Mouse (Mus musculus) erythroblast, embryonic 14.5 days (primary cell): ENCODE results near the gene Gm45261. TPM values are rescaled to one million over a fixed set of nuclear protein-coding genes. Genes with fewer than 3 reads are reported as not detected.

Source experiments
- H3K27me3 ChIP-seq: 2 replicates; pipeline ENCODE4 v1.6.1; 2012; ENCODE audit warnings: inconsistent platforms; ENCODE audit not compliant: control insufficient read depth
- H3K36me3 ChIP-seq: 2 replicates; pipeline ENCODE4 v1.6.1; 2012; ENCODE audit warnings: mild to moderate bottlenecking, inconsistent platforms; ENCODE audit not compliant: control insufficient read depth
- H3K4me1 ChIP-seq: 2 replicates; pipeline ENCODE4 v1.6.1; 2012; ENCODE audit warnings: inconsistent platforms; ENCODE audit not compliant: control insufficient read depth
- H3K4me3 ChIP-seq: replicated peaks from 2 replicates; pipeline ENCODE3; 2012; ENCODE audit warnings: moderate library complexity, mild to moderate bottlenecking, inconsistent platforms
- H3K9me3 ChIP-seq: 2 replicates; pipeline ENCODE4 v1.6.1; 2012; ENCODE audit warnings: low read length, inconsistent platforms, mixed read lengths; ENCODE audit not compliant: control insufficient read depth
- GATA1 ChIP-seq: IDR thresholded peaks from 2 replicates; pipeline ENCODE4 v1.6.1; 2012; ENCODE audit warnings: low read length, inconsistent platforms, mixed read lengths
- TAL1 ChIP-seq: IDR thresholded peaks from 3 replicates; pipeline ENCODE4 v1.6.1; 2012; ENCODE audit warnings: low read length, inconsistent platforms, mixed read lengths
- polyA plus RNA-seq: library from polyadenylated mRNA; stranded (reverse); fragments of >175 nt; gene quantifications from 2 replicates; pipeline ENCODE4 v1.2.3, GENCODE M21; 2012

The Gm45261 gene
- polyA plus RNA-seq, 1 experiment, result not detected

DNA sequence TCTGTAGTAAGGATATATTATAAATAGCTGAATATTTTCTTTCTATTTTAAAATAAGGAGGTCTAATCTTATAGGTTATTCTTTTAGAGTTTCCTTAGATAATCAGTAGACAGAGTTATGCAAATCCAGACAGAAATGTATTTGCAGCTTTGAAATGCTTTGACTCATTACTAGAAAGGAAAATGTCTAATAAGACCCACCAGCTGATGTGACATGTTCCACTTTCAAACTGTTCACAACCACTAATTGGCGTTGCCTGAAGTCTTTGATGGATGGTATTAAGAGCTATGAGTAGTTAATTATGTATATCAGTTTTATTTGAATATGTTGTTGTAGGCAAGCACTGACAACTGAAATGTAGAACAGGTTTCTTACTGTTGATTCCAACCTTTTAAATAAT lies 1.3 kb downstream of the Gm45261 start:
- no peak for TF ChIP-seq GATA1
- no peak for TF ChIP-seq TAL1
- H3K36me3 ChIP-seq, result no peaks in the 10 kb centered on the region
- H3K27me3 ChIP-seq, result no peaks in the 10 kb centered on the region
- no peaks in the 10 kb centered on the region for H3K9me3 ChIP-seq
- H3K4me3 ChIP-seq, result no peak overlapping the region
- H3K4me1 ChIP-seq, result no peaks in the 10 kb centered on the region

DNA sequence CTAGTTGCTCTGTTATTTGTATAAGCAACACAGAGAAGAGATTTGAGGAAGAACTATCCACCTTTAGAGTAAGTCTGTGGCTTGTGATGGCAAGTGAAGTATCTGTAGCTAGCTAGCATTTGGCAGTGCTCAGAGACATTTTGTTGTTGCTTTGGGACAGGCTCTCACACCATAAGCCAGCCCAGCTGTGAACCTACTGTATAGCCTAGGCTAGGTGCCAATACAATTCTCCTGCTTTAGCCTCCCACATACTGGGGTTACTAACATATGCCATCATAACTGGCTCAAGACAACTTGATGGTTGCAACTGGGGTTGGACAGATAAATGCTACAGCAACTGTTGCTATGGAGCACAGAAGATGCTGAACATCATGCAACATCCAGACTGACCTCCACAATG lies 1.8 kb downstream of the Gm45261 start:
- no peak for TF ChIP-seq GATA1
- no peak for TF ChIP-seq TAL1
- Histone ChIP-seq H3K27me3 (no peaks in the 10 kb centered on the region), H3K4me1 (no peaks in the 10 kb centered on the region), H3K4me3 (no peak overlapping the region), H3K36me3 (no peaks in the 10 kb centered on the region), H3K9me3 (no peaks in the 10 kb centered on the region)

DNA sequence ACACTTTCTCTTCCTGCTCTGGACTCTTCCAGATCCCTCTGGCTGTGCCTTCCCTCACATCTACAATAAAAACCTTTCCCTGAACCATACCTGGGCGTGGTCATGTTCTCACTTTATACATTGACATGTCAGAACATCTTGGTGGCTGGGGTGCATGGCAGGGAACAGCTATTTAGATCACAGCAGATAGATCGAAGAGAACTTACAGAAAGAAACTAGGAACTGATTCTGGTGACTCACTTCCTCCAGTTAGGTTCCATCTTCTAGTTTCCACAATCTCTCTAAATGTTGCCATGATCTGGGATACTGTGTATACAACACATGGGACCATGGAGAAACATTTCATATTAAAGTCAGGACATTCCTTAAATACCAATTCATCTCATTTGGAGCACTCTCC lies 7.3 kb downstream of the Gm45261 start:
- no peak overlapping the region for H3K4me3 ChIP-seq
- no peaks in the 10 kb centered on the region for H3K27me3 ChIP-seq
- H3K4me1 ChIP-seq, result no peaks in the 10 kb centered on the region
- H3K36me3 ChIP-seq, result no peaks in the 10 kb centered on the region
- no peaks in the 10 kb centered on the region for H3K9me3 ChIP-seq
- TF ChIP-seq GATA1, result no peak
- TF ChIP-seq TAL1, result no peak

DNA sequence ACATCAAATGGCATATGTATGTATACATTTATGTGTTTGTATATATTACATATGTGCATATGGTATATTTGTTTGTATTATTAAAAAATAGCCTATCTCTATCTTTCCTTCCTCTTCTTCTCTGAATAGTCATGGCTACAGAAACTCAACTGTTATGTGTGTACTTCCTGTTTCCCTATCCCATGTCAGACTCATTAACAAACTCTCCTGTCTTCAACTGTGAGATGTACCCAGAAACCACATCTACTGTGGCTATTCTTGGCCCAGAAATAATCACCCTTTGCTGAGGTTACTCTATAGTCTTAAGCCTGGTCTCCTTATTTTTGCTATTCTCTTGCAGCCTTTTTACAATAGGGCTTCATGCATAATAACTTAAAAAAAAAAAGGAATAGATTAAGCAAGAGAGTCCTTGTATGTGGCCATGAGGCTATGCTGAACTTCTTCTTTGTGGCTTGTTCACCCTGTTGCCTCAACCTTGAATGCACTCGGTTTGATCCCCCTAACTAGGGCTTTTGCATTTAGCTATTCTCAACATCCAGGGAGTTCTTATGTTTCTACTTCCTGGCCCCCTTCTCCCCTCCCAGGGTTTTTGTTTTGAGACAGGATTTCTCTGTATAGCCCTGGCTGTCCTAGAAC lies 9.2 kb downstream of the Gm45261 start:
- H3K27me3 ChIP-seq, result no peaks in the 10 kb centered on the region
- no peak for TF ChIP-seq TAL1
- no peak for TF ChIP-seq GATA1
- H3K9me3 ChIP-seq, result no peaks in the 10 kb centered on the region
- H3K4me3 ChIP-seq, result no peak overlapping the region
- no peaks in the 10 kb centered on the region for H3K36me3 ChIP-seq
- H3K4me1 ChIP-seq, result no peaks in the 10 kb centered on the region

DNA sequence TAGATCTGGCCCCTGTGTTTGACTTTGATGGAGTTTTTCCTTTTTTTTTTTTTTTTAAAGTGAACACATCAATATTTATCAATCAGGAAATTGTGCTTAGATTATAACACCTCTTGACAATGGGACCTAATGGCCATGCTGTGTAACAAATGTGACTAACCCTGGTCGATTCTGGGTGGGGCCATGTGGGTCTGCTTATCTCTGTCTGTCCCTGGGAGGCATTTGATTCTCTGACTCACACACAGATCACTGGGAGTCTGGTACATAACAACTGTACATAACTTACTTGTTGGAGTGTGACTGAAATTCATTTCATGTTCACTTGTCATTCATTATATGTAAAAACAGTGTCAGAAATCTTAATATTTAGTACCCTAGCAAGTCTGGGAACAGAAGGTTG lies 13.7 kb downstream of the Gm45261 start:
- no peak overlapping the region for H3K4me3 ChIP-seq
- TF ChIP-seq TAL1, result no peak
- no peak for TF ChIP-seq GATA1
- H3K9me3 ChIP-seq, result no peaks in the 10 kb centered on the region
- no peaks in the 10 kb centered on the region for H3K27me3 ChIP-seq
- no peaks in the 10 kb centered on the region for H3K4me1 ChIP-seq
- no peaks in the 10 kb centered on the region for H3K36me3 ChIP-seq

DNA sequence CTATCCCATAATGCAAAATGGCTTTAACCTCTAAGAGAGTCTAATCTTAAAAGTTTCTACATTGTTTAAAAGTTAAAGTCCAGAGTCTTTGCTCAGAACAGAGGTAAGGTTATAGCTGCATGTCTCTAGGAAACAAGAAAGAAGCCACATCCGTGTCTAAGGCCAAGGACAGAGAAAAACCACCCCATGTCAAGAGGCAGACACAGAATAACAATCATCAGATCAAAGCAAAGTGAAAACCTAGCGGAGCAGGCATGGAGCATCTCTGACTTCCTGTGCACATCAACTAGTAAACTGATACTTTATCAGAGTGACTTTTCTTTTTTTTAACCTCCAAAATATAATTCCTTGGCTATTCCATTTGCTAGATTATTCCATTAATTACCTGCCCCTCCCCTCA lies 20.3 kb downstream of the Gm45261 start:
- no peaks in the 10 kb centered on the region for H3K9me3 ChIP-seq
- H3K4me1 ChIP-seq, result no peaks in the 10 kb centered on the region
- no peak overlapping the region for H3K4me3 ChIP-seq
- H3K27me3 ChIP-seq, result no peaks in the 10 kb centered on the region
- TF ChIP-seq GATA1 (no peak), TAL1 (no peak)
- no peaks in the 10 kb centered on the region for H3K36me3 ChIP-seq

DNA sequence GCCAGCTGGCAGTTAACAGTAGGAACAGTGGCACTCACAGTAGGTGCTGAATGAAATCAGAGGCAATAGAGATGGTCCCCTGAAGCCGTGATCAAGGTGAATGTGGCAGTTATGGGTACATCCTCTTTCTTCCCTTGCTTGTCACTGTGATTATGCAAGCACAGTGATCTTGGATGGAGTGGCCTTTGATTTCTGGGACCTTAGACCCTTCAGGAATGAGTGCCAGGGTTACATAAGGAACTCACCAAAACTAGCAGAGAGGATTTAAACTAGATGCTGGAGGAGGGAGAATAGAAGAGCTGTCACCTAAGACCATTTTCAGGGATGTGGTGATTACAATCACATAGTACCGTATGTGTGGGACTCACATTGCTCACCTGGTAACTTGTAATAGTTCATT lies 22.7 kb downstream of the Gm45261 start:
- H3K4me3 ChIP-seq, result no peak overlapping the region
- no peaks in the 10 kb centered on the region for H3K36me3 ChIP-seq
- H3K4me1 ChIP-seq, result no peaks in the 10 kb centered on the region
- H3K9me3 ChIP-seq, result no peaks in the 10 kb centered on the region
- H3K27me3 ChIP-seq, result no peaks in the 10 kb centered on the region
- TF ChIP-seq TAL1 (no peak), GATA1 (no peak)

DNA sequence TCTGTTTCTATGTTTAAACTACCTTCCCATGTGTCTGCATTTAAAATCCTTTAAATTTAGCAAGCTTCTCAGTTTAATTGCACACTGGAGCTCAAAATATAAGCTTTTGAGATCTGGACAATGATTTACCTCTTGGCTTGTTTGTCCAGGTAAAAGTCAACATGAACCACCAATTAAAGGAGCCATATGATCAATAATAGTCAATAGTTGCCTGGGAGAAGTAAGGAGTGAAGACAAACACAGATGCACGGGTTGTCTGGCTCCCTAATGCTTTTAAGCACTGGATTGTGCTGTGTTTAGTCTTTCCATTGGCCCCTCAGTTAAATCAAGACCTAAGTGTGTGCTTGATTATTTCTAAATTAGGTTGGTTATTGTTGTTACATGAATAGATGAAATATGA lies 33.3 kb downstream of the Gm45261 start:
- no peak for TF ChIP-seq TAL1
- no peak for TF ChIP-seq GATA1
- Histone ChIP-seq H3K27me3 (no peaks in the 10 kb centered on the region), H3K9me3 (no peaks in the 10 kb centered on the region), H3K36me3 (no peaks in the 10 kb centered on the region), H3K4me1 (no peaks in the 10 kb centered on the region), H3K4me3 (no peak overlapping the region)

DNA sequence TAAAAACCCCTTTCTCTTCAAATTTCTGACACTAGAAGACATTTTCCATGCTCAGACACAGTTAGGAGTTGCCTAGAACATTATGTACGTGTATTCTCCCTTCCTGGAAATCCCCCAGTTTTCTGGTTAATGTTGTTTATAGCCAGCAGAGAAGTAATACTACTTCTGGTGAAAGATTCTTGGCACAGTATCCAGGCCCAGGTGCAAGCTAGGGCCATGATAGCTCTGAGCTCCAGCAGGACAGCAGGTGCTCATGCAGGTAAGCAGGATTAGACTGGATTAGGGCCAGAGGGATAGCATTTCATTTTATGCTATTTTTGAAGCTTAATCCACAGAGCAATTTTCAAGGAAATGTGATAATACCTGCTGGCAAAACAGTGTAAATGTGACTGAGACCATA lies 33.8 kb downstream of the Gm45261 start:
- Histone ChIP-seq H3K9me3 (no peaks in the 10 kb centered on the region), H3K27me3 (no peaks in the 10 kb centered on the region), H3K4me1 (no peaks in the 10 kb centered on the region), H3K36me3 (no peaks in the 10 kb centered on the region), H3K4me3 (no peak overlapping the region)
- TF ChIP-seq TAL1 (no peak), GATA1 (no peak)

DNA sequence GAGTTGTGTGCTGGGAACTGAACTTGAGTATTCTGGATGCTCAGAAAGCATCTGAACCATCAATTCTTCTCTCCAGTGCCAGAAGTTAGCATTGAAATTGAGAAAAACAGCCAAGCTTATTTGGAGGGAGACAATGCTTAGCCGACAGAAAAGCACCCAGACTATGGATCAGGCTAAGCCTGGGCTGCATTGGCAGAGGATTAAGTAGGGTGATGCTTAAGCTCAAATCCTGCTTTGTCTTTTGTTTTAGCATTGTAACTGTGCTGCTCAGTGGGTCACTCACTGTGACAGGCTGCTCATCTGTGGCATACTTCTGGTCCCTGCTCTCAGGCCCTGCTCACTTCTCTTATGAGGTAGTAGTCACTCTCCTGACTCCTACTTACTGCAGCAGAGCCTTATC lies 36.6 kb downstream of the Gm45261 start:
- H3K4me1 ChIP-seq, result no peaks in the 10 kb centered on the region
- H3K9me3 ChIP-seq, result no peaks in the 10 kb centered on the region
- TF ChIP-seq TAL1 (no peak), GATA1 (no peak)
- no peaks in the 10 kb centered on the region for H3K36me3 ChIP-seq
- no peaks in the 10 kb centered on the region for H3K27me3 ChIP-seq
- H3K4me3 ChIP-seq, result no peak overlapping the region
